Mouse (Mus musculus): ENCODE measurements around the gene Sh3rf1. TPM values are rescaled to one million over a fixed set of nuclear protein-coding genes. Genes with fewer than 3 reads are reported as not detected.

Gene Sh3rf1
- polyA plus RNA-seq (2012; rRNA removed) = 11.6 and 13.5 TPM in 2 replicates

GRCm38 (mm10) chr8:61223729-61224379 lies at the start of gene Sh3rf1:
Gene Sh3rf1 (plus strand): TSS chr8:61223872.

Other genes starting within 250 kb of the Sh3rf1 start
- gene Clcn3, start 240.6 kb upstream of the Sh3rf1 start, polyA plus RNA-seq (2012; rRNA removed) = 24.7 and 24.9 TPM in 2 replicates
- 11.4 and 12.1 TPM in 2 replicates for gene Nek1, start 230.7 kb upstream of the Sh3rf1 start, polyA plus RNA-seq (2012; rRNA removed)